Mouse (Mus musculus) ES-Bruce4 (cell line): ENCODE data around the gene Gosr2.

Source experiments
- CTCF ChIP-seq: IDR thresholded peaks from one replicate; pipeline ENCODE4 v1.8.1; 2011; ENCODE audit warnings: low read depth, low read length
- POLR2A ChIP-seq: IDR thresholded peaks from one replicate; pipeline ENCODE4 v1.8.1; 2011; ENCODE audit warnings: low read length; ENCODE audit not compliant: insufficient read depth

GRCm38 (mm10) chr11:103735046-103735781, 37.5 kb upstream of the Gosr2 start:
- TF ChIP-seq POLR2A (no peak), CTCF (no peak)
